Comparison of ENCODE assay signal across 8 mouse cellular contexts in the genomic region with DNA sequence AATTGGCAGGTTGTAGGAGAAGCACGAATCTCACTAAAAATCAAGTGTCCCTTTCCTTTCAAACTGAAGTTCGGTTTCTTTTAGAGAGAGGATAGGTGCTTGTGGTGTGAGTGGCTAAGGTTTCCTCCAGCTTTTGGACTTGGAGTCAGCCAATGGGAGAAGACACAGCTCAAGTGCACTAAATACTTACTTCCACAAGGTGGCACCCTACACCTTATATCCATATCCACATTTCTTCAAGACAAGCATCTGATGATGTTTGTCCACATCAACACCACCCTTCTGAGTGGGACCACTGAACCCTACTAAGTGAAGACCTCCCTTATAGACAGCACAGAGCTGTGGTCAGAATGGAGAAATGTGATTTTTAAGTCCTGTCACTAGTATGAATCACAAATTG. TPM values are rescaled to one million over a fixed set of nuclear protein-coding genes. Genes with fewer than 3 reads are reported as not detected.
A peak's percentile ranks its signal among the peaks of the same experiment; 100 is the strongest.
DNase-seq lines count a peak whose midpoint lies in the region; ATAC-seq and TF ChIP-seq lines count a peak whose summit lies in the region.

No protein-coding gene starts in this region.

- no peak for ATAC-seq in intestine, postnatal 0 days
- ATAC-seq in intestine, embryonic 15.5 days, result no peak
- peak; percentile 86 for ATAC-seq in erythroblast, adult 5-6 weeks (replicated peaks; ENCODE audit: low FRiP score, poor library complexity, severe bottlenecking)

- H3K4me2 ChIP-seq in intestine, postnatal 0 days (replicated peaks; ENCODE audit: low read depth), result no peak overlapping the region
- no peak overlapping the region for H3K4me2 ChIP-seq in intestine, embryonic 15.5 days (replicated peaks)

- in situ Hi-C loops in ES-E14 (cut with MboI; ENCODE audit: low sequenced_read_pairs in 2 of 2, unreplicated experiment in 2 of 2), result no loop called here

- H3K27ac ChIP-seq in intestine, postnatal 0 days (ENCODE audit: low read depth, low read length), result no peak overlapping the region
- no peak overlapping the region for H3K27ac ChIP-seq in intestine, embryonic 15.5 days
- H3K27ac ChIP-seq in ES-E14 (ENCODE audit: insufficient read depth, low read depth, low read length, poor library complexity, severe bottlenecking), result no peak overlapping the region
- H3K27ac ChIP-seq in hindbrain, embryonic 10.5 days, result no peak overlapping the region

- WGBS in intestine, postnatal 0 days, result 85% methylated on average over 2 of the region's 2 CpGs
- WGBS in intestine, embryonic 15.5 days, result 77% methylated on average over 2 of the region's 2 CpGs
- 83% methylated on average over 2 of the region's 2 CpGs for WGBS in hindbrain, embryonic 10.5 days

- H3K36me3 ChIP-seq in intestine, postnatal 0 days (ENCODE audit: control insufficient read depth, insufficient read depth), result 0 out of 2 replicates have a peak, but pooled peaks cover 3% of the 10 kb centered on the region
- H3K36me3 ChIP-seq in intestine, embryonic 15.5 days, result no peaks in the 10 kb centered on the region
- no peaks in the 10 kb centered on the region for H3K36me3 ChIP-seq in ES-E14 (ENCODE audit: control insufficient read depth, insufficient read depth, low read length, poor library complexity, severe bottlenecking)
- H3K36me3 ChIP-seq in hindbrain, embryonic 10.5 days, result peaks cover 56% of the 10 kb centered on the region

- peak; percentile 75 for TF ChIP-seq CTCF in intestine, postnatal 0 days (IDR thresholded peaks at IDR 0.05; ENCODE audit: low read depth)

- no peaks in the 10 kb centered on the region for H3K9me3 ChIP-seq in intestine, postnatal 0 days (ENCODE audit: control insufficient read depth)
- H3K9me3 ChIP-seq in intestine, embryonic 15.5 days, result no peaks in the 10 kb centered on the region
- 0 out of 2 replicates have a peak, but pooled peaks cover 2% of the 10 kb centered on the region for H3K9me3 ChIP-seq in ES-E14 (ENCODE audit: control insufficient read depth, insufficient read depth, low read depth, low read length)
- H3K9me3 ChIP-seq in hindbrain, embryonic 10.5 days, result peaks cover 43% of the 10 kb centered on the region

- H3K4me3 ChIP-seq in intestine, postnatal 0 days (ENCODE audit: low read depth, low read length), result no peak overlapping the region
- no peak overlapping the region for H3K4me3 ChIP-seq in intestine, embryonic 15.5 days (replicated peaks)
- H3K4me3 ChIP-seq in ES-E14 (ENCODE audit: insufficient read depth in 1 of 2, low read depth in 1 of 2, low read length in 2 of 2, poor library complexity in 1 of 2, severe bottlenecking in 1 of 2), result no peak overlapping the region
- no peak overlapping the region for H3K4me3 ChIP-seq in hindbrain, embryonic 10.5 days

- H3K27me3 ChIP-seq in intestine, postnatal 0 days (replicated peaks; ENCODE audit: control insufficient read depth, insufficient read depth, low read length), result no peaks in the 10 kb centered on the region
- no peaks in the 10 kb centered on the region for H3K27me3 ChIP-seq in intestine, embryonic 15.5 days (replicated peaks)
- H3K27me3 ChIP-seq in hindbrain, embryonic 10.5 days (ENCODE audit: insufficient read depth, poor library complexity, severe bottlenecking), result no peaks in the 10 kb centered on the region

- H3K4me1 ChIP-seq in intestine, postnatal 0 days (replicated peaks; ENCODE audit: control insufficient read depth, insufficient read depth, low read length), result no peaks in the 10 kb centered on the region
- H3K4me1 ChIP-seq in intestine, embryonic 15.5 days (replicated peaks), result no peaks in the 10 kb centered on the region
- no peaks in the 10 kb centered on the region for H3K4me1 ChIP-seq in ES-E14 (ENCODE audit: control insufficient read depth in 2 of 2, insufficient read depth in 2 of 2, low read length in 2 of 2, poor library complexity in 1 of 2)
- no peaks in the 10 kb centered on the region for H3K4me1 ChIP-seq in hindbrain, embryonic 10.5 days (replicated peaks)

- no peak overlapping the region for H3K9ac ChIP-seq in intestine, postnatal 0 days (ENCODE audit: low read depth, low read length)
- no peak overlapping the region for H3K9ac ChIP-seq in intestine, embryonic 15.5 days
- H3K9ac ChIP-seq in ES-E14 (ENCODE audit: insufficient read depth, low read depth, low read length, poor library complexity, severe bottlenecking), result no peak overlapping the region

- DNase-seq in 416B (ENCODE audit: low read depth) (peak; percentile 79), ES-E14 (ENCODE audit: low read depth, low spot score) (peak; percentile 26)
- peak; percentile 17 for DNase-seq in lung, postnatal 14 days
- no peak for DNase-seq in gastrocnemius, adult 8-10 months (ENCODE audit: low spot score in 2 of 2)
- DNase-seq in hindbrain, embryonic 10.5 days (ENCODE audit: low spot score), result no peak

TF ChIP-seq in ES-E14, 5 proteins besides CTCF, POLR2A, EP300 and RAD21:
- no peak for TF ChIP-seq MAFK (IDR thresholded peaks at IDR 0.05; ENCODE audit: insufficient read depth, low read depth, low read length)
- no peak for TF ChIP-seq ZC3H11A (IDR thresholded peaks at IDR 0.05; ENCODE audit: borderline replicate concordance, low read depth, low read length)
- TF ChIP-seq HCFC1 (IDR thresholded peaks at IDR 0.05; ENCODE audit: borderline replicate concordance, insufficient read depth, low read length), result no peak
- TF ChIP-seq ZNF384 (IDR thresholded peaks at IDR 0.05; ENCODE audit: low read depth, low read length), result no peak
- no peak for TF ChIP-seq CHD2 (IDR thresholded peaks at IDR 0.05; ENCODE audit: low read depth, low read length)

RNA-seq across cellular contexts. Expression of gene A630089N07Rik, which starts 40.6 kb away (rescaled TPM):
- 1.9 and 2.3 TPM in 2 replicates for polyA plus RNA-seq in intestine, postnatal 0 days (2015; fragmentation: Nextera tagmentation; extraction: Ambion mirVana)
- 15.8 and 17.0 TPM in 2 replicates for polyA plus RNA-seq in intestine, embryonic 15.5 days (2015; fragmentation: Nextera tagmentation; extraction: Ambion mirVana)
- 9.4 and 10.3 TPM in 2 replicates for total RNA-seq in ES-E14 (2012; rRNA removed)
- 13.1 and 16.7 TPM in 2 replicates for total RNA-seq in erythroblast, adult 5-6 weeks (2015; ENCODE audit: low replicate concordance)
- 17.0 and 19.0 TPM in 2 replicates for total RNA-seq in erythroblast, adult 5-6 weeks (2017; ENCODE audit: low replicate concordance)
- 1 to 10 TPM; 1.6 to 3.4 (median 2.1) TPM for total RNA-seq in gastrocnemius, adult 8-10 months (2022)
- polyA plus RNA-seq in hindbrain, embryonic 10.5 days (2016; fragmentation: Nextera tagmentation; extraction: Ambion mirVana), result 19.0 and 32.4 TPM in 2 replicates

RNA-seq across cellular contexts. Expression of gene B230307C23Rik, which starts 44.6 kb away (rescaled TPM):
- polyA plus RNA-seq in intestine, postnatal 0 days (2015; fragmentation: Nextera tagmentation; extraction: Ambion mirVana), result 22.8 and 30.5 TPM in 2 replicates
- polyA plus RNA-seq in intestine, embryonic 15.5 days (2015; fragmentation: Nextera tagmentation; extraction: Ambion mirVana), result 28.7 and 29.7 TPM in 2 replicates
- 42.0 and 51.3 TPM in 2 replicates for total RNA-seq in ES-E14 (2012; rRNA removed)
- total RNA-seq in erythroblast, adult 5-6 weeks (2015; ENCODE audit: low replicate concordance), result 7.5 and 8.5 TPM in 2 replicates
- 6.4 and 16.6 TPM in 2 replicates for total RNA-seq in erythroblast, adult 5-6 weeks (2017; ENCODE audit: low replicate concordance)
- total RNA-seq in gastrocnemius, adult 8-10 months (2022), result 1 to 10 TPM; 4.6 to 10.0 (median 8.4) TPM
- 16.6 and 18.9 TPM in 2 replicates for polyA plus RNA-seq in hindbrain, embryonic 10.5 days (2016; fragmentation: Nextera tagmentation; extraction: Ambion mirVana)

Comparison
In these comparisons a context has a peak if more than half of its experiments do, and no peak if none do; other contexts are left out.
1. DNase-seq: peak in 416B (single experiment), ES-E14 (single experiment) and lung, postnatal 14 days (single experiment); none in gastrocnemius, adult 8-10 months (0 of 2) and hindbrain, embryonic 10.5 days (single experiment).